In genomic region chr17:31315046-31315792, GRCm38 (mm10) we compare ENCODE assay signal across 11 mouse cellular contexts. TPM values are rescaled to one million over a fixed set of nuclear protein-coding genes. Genes with fewer than 3 reads are reported as not detected.
DNase-seq lines count a peak whose midpoint lies in the region; ATAC-seq and TF ChIP-seq lines count a peak whose summit lies in the region.
"Had no signal": no experiment of that assay in that cellular context is flagged by ENCODE, and none has a peak within 500 bp of the region (broad histone marks: within the 10 kb centered on the region; RNA-seq: fewer than 3 reads in every experiment).

No protein-coding gene starts in this region.

- peaks cover 26% of the 10 kb centered on the region for H3K4me1 ChIP-seq in lung, embryonic 15.5 days
- no peaks in the 10 kb centered on the region for H3K4me1 ChIP-seq in forebrain, postnatal 0 days (ENCODE audit: insufficient read depth)
- peaks cover 10% of the 10 kb centered on the region for H3K4me1 ChIP-seq in hindbrain, embryonic 15.5 days (replicated peaks)

- H3K9ac ChIP-seq in lung, embryonic 15.5 days = no peak overlapping the region
- no peak overlapping the region for H3K9ac ChIP-seq in forebrain, postnatal 0 days
- H3K9ac ChIP-seq in hindbrain, embryonic 15.5 days = no peak overlapping the region

- no peaks in the 10 kb centered on the region for H3K9me3 ChIP-seq in lung, embryonic 15.5 days
- no peaks in the 10 kb centered on the region for H3K9me3 ChIP-seq in forebrain, postnatal 0 days (ENCODE audit: low read length)
- H3K9me3 ChIP-seq in hindbrain, embryonic 15.5 days = no peaks in the 10 kb centered on the region

- H3K27me3 ChIP-seq in lung, embryonic 15.5 days = no peaks in the 10 kb centered on the region
- H3K27me3 ChIP-seq in forebrain, postnatal 0 days (ENCODE audit: insufficient read depth, low read length) = no peaks in the 10 kb centered on the region
- 0 out of 2 replicates have a peak, but pooled peaks cover 2% of the 10 kb centered on the region for H3K27me3 ChIP-seq in hindbrain, embryonic 15.5 days

- no peak for ATAC-seq in lung, embryonic 15.5 days (ENCODE audit: borderline replicate concordance, extremely low read depth, low FRiP score, low TSS enrichment)
- peak; percentile 32; the same call in 1 of the 2 replicates for ATAC-seq in forebrain, postnatal 0 days
- peak; percentile 71; the same call in 1 of the 2 replicates for ATAC-seq in hindbrain, embryonic 15.5 days (ENCODE audit: low FRiP score, low read depth)

- TF ChIP-seq CTCF in forebrain, postnatal 0 days (IDR thresholded peaks at IDR 0.05; ENCODE audit: low read depth) = no peak

- H3K36me3 ChIP-seq in lung, embryonic 15.5 days = no peaks in the 10 kb centered on the region
- 0 out of 2 replicates have a peak, but pooled peaks cover 4% of the 10 kb centered on the region for H3K36me3 ChIP-seq in forebrain, postnatal 0 days (ENCODE audit: insufficient read depth)
- H3K36me3 ChIP-seq in hindbrain, embryonic 15.5 days = no peaks in the 10 kb centered on the region

- DNase-seq in lung, postnatal 10 days = no peak
- no peak for DNase-seq in forebrain, postnatal 0 days
- DNase-seq in retina, postnatal 1 day = peak; percentile 74
- DNase-seq in cerebellum, postnatal 10 days = no peak
- DNase-seq in ovary, postnatal 36 days (ENCODE audit: low spot score) = no peak
- DNase-seq: cerebellum, adult 9-11 months; kidney, adult 11 months; right cerebral cortex, postnatal 4 days; thymus, postnatal 25 days had no signal

- H3K27ac ChIP-seq in lung, embryonic 15.5 days = peak overlapping the region; percentile 37; the same call in 1 of the 2 replicates
- H3K27ac ChIP-seq in forebrain, postnatal 0 days (ENCODE audit: low read depth, low read length) = 0 out of 2 replicates have a peak overlapping the region, but pooled peaks have one; percentile 21
- peak overlapping the region; percentile 22 for H3K27ac ChIP-seq in hindbrain, embryonic 15.5 days (replicated peaks)

- no peak overlapping the region for H3K4me3 ChIP-seq in lung, embryonic 15.5 days
- H3K4me3 ChIP-seq in forebrain, postnatal 0 days (ENCODE audit: low read depth, low read length) = no peak overlapping the region
- no peak overlapping the region for H3K4me3 ChIP-seq in hindbrain, embryonic 15.5 days

- 28% methylated on average over 13 of the region's 13 CpGs for WGBS in lung, embryonic 15.5 days
- 19% methylated on average over 13 of the region's 13 CpGs for WGBS in forebrain, postnatal 0 days
- 19% methylated on average over 13 of the region's 13 CpGs for WGBS in hindbrain, embryonic 15.5 days

- H3K4me2 ChIP-seq in lung, embryonic 15.5 days = no peak overlapping the region
- no peak overlapping the region for H3K4me2 ChIP-seq in forebrain, postnatal 0 days (ENCODE audit: low read depth)
- no peak overlapping the region for H3K4me2 ChIP-seq in hindbrain, embryonic 15.5 days

RNA-seq across cellular contexts. Expression of gene Slc37a1, which starts 28.6 kb away (rescaled TPM):
- polyA plus RNA-seq in lung, embryonic 15.5 days (2015; fragmentation: Nextera tagmentation; extraction: Ambion mirVana) = 7.6 and 9.2 TPM in 2 replicates
- 10.0 and 15.3 TPM in 2 replicates for total RNA-seq in forebrain, postnatal 0 days (2014; rRNA removed)
- 4.7 and 6.7 TPM in 2 replicates for polyA plus RNA-seq in forebrain, postnatal 0 days (2015; fragmentation: Nextera tagmentation; extraction: Ambion mirVana)
- 9.4 and 13.4 TPM in 2 replicates for polyA plus RNA-seq in hindbrain, embryonic 15.5 days (2015; fragmentation: Nextera tagmentation; extraction: Ambion mirVana)

RNA-seq across cellular contexts. Expression of gene Rsph1, which starts 38.0 kb away (rescaled TPM):
- polyA plus RNA-seq in lung, embryonic 15.5 days (2015; fragmentation: Nextera tagmentation; extraction: Ambion mirVana) = 8.1 and 8.2 TPM in 2 replicates
- total RNA-seq in forebrain, postnatal 0 days (2014; rRNA removed) = 2.8 and 6.0 TPM in 2 replicates
- 6.9 and 11.3 TPM in 2 replicates for polyA plus RNA-seq in forebrain, postnatal 0 days (2015; fragmentation: Nextera tagmentation; extraction: Ambion mirVana)
- polyA plus RNA-seq in hindbrain, embryonic 15.5 days (2015; fragmentation: Nextera tagmentation; extraction: Ambion mirVana) = 5.9 and 7.5 TPM in 2 replicates
